Mouse (Mus musculus) lung, postnatal 25 days (tissue): ENCODE results near the gene Spz1.
"Not testable (repeated sequence)": the region's sequence is repeated elsewhere in the genome, so short reads cannot be mapped to it uniquely, and the experiment has no call there.

Experiments used
- DNase-seq: peaks from one replicate; pipeline ENCODE4 v3.0.0; 2022; ENCODE audit warnings: low spot score

Spz1 gene

DNA sequence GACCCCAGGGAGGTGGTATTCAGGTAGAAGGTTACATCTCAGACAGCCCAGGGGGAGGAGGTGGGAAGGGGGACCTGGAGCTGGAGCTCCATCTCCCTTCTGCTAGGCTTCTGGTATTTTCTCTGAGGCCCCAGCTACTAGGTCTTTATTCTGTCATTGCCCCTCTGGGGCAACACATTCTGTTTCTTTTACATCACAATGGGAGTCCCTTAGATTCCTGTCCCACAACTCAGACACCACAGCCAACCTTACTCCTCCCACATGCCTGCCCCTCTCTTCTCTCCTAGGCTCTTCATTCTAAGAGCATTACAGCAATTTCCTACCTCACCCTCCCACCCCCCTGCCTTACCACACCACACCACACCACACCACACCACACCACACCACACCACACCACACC is at the start of gene Spz1:
Gene Spz1 (minus strand): TSS at position 101 of the 400 bp plus-strand sequence.
- DNase-seq, result no peak

GRCm38 (mm10) chr13:92616459-92616858 is 40.5 kb upstream of the Spz1 start:
- DNase-seq, result peak; percentile 28

GRCm38 (mm10) chr13:92615201-92615600 is 39.2 kb upstream of the Spz1 start:
- no peak for DNase-seq

DNA sequence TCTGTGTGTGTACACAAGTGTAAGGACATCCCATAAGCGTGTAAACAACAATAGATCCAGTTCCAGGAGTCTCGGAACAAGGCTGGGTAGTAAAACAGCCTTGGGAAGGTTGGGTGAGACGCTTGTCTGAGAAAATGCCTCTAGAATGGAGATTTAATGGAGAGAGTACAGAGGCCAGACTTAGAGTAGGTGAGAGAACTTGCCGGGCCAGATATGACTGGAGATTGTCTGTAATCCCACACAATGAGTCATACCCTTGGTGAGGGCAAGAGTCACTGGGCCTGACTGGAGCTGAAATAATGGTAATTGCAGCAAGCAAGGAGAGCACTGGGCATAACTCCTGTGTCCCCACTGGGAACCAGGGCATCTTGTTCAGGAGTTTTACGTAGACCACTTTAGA is 37.1 kb upstream of the Spz1 start:
- peak; percentile 36 for DNase-seq

DNA sequence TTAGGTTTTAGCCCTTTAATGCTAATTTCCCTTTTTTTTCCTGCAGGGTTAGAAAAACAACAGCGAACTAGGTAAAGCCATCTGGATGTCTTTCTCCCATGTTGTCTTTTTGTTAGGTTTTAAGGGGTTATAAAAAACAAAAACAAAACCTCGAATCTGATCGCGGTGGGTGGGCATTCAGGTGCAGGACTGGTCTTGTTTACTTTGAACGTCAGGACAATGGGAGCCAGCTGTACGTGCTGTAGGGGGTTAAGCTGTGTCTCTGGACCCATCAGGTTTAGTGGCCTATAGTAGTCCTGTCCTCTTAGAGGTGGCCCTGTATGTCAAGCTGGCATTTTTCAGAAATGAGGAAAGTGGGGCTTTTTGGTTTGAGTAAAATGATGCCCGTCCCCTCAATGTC is 35.9 kb upstream of the Spz1 start:
- DNase-seq, result no peak

GRCm38 (mm10) chr13:92611254-92611784 is 35.3 kb upstream of the Spz1 start:
- DNase-seq, result peak; percentile 22

DNA sequence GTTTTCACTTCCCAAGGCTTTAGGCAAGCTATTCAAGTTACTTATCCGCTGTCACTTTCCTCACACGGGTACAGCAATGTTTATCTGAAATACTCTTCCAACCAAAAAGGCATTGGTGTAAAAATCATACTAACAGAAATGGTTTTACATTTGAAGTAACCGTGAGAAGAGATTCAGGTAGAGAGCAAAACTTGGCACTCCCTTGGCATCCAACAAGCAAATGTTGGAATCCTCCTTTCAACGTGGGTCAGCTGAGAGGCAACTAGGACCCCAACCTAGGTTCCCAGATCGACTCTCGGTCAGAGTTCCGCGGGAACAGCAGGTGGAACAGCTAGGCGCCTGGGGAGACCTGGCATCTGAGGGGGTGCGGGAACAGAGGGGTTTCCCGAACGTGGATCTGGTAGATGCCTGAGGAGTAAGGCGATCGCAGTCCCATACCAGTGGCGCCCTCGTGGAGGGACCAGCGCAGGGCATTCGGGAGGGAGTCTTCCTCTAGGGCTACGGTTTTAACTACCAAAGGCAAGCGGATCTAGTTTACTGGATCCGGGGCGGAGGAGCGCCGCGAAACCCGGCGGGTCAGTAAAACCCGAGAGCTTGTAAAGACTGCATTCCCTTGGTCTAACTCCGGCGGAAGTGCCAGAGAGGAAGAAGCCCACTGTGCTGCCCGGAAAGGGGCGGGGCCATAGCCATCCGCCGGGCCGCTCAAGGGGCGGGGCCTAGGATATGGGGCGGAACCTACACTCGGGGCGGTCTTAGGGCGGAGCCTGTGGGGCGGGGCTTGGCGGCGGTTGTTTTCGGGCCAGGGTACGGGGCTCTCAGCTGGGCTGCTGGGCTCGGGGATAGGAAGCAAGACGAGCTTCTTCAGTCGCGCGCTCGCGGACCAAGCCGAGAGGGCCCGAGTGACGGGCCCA is 34.6 kb upstream of the Spz1 start, which contains the start of gene Serinc5:
Gene Serinc5 (plus strand): TSS at position 781 of the 911 bp plus-strand sequence.
- peak; percentile 96 for DNase-seq

- peak; percentile 57 for DNase-seq
Measured at GRCm38 (mm10) chr13:92609486-92610310, 33.7 kb upstream of the Spz1 start.

GRCm38 (mm10) chr13:92605306-92605705 is 29.3 kb upstream of the Spz1 start:
- DNase-seq, result not testable (repeated sequence)

DNA sequence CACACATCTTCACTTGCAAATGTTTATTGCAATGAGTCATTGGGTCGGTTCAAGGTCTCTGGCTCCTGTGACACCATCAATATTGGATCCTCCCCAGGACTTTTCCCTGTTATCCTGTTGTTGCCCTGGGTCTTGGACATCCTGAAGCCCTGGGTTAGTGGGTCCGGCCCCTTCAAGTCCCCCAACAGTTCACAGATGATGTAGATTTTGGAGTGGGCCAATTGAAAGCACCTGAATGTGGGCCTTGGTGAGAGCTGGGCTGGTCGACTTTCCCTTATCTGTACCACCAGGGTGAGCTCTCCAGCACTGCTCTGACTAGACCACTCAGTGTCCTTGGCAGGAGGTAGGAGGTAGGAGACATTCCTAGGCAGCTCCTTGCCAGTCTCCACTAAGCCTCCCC is 19.5 kb upstream of the Spz1 start:
- no peak for DNase-seq

- no peak for DNase-seq
Measured at GRCm38 (mm10) chr13:92594907-92595306, 18.9 kb upstream of the Spz1 start.

- DNase-seq, result no peak
Measured at GRCm38 (mm10) chr13:92594481-92594880, 18.5 kb upstream of the Spz1 start.

DNA sequence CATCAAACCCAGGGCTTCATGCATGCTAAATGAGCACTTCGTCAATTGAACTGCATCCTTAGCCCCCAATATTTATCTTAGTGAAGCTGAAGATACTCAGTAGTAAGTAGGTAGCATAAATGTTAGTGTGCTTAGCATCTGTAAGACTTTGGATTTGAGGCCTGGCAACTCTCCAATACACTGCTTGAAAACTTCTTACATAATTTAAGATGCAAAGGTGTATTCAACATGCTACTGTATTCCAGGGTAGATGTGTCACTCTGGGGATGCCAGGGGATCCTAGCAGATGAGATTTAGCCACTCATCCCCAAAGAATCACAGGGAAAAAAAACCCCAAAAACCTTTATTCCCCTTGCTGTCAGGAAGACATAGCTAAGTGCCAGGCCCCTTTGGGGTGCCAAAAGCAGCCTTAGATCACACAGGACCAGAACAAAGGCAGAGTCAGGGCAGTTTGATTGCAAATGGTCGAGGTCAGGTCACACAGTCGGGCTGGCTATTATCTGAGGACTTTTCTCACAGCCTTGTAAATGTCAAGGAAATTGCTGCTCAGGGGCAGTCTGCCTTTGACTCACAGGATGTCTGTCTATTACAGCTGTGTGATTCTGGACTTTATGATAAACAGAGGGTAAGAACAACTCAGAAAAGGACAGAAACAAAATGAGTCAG is 17.9 kb upstream of the Spz1 start:
- DNase-seq, result no peak

GRCm38 (mm10) chr13:92592786-92593635 is 17.0 kb upstream of the Spz1 start:
- DNase-seq, result no peak

DNA sequence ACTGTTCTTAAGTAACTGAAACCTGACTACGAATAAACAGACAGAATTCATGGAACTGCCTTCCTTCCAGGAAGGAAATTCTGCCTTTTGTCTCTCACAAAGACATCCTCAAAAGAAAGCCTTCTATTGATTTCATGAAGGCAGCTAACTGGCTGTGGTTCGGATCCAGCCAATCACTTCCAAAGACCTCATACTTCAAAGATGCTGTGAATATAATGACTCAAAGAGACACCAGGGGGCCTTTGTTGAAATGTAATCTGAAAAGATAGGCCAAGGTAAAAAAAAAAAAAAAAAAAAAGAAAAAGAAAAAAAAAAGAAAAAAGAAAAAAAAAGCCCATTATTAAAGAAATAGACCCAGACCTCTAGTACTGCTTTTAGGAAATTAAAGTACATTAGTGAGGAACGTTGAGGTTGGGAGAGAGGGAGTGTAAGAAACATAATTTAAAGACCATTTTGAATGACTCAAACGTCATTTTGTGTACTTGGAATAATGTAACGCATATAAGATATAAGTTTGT is 16.4 kb upstream of the Spz1 start:
- no peak for DNase-seq

DNA sequence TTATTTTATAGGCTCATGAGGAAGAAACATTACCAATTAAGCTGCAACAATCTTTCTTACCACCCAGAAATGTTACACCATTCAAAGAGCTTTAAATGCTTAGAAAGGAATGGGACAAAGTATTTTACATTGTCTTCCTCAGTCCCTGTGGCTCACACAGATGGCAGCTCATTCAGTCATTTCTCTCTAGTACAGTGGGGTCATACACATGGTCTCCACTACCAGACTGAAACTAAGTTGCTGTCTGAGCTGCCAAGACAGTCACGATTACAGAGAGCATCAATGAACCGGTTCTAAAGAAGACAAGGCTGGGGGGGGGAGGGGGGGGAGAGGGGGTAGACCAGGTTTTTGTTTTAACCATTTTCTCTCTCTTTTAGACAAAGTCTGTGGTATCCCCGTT is 15.3 kb upstream of the Spz1 start:
- no peak for DNase-seq

- peak; percentile 34 for DNase-seq
Measured at GRCm38 (mm10) chr13:92589255-92589654, 13.3 kb upstream of the Spz1 start.

DNA sequence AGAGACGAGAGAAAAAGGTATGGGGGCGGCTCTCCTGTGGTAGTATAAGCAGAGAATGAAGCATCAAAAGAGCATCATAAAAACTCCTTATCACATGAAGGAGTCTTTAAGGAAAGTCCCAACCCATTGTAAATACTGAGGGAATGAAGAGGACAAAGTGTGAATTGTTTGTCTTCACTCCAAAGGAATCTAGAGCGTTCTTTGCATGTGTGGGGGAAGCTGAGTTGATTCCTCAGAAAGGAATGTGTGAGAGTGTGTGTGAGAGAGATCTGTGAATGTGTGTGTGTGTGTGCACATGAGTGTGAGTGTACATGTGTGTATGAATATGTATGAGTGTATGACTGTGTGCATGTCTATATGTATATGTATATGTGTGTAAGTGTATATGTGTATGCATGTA is 12.7 kb upstream of the Spz1 start:
- no peak for DNase-seq

GRCm38 (mm10) chr13:92584094-92584717 is 8.2 kb upstream of the Spz1 start:
- DNase-seq, result peak; percentile 14
